Comparison of ENCODE assay signal across 10 mouse cellular contexts in genomic region chr8:125198420-125199196, GRCm38 (mm10).
A peak's percentile ranks its signal among the peaks of the same experiment; 100 is the strongest.
DNase-seq lines count a peak whose midpoint lies in the region; ATAC-seq lines count a peak whose summit lies in the region.
"Had no signal": no experiment of that assay in that cellular context is flagged by ENCODE, and none has a peak within 500 bp of the region (broad histone marks: within the 10 kb centered on the region; RNA-seq: fewer than 3 reads in every experiment).

No protein-coding gene starts in this region.

- intact Hi-C loops in gastrocnemius, postnatal 14 days (cut with DNase I; ENCODE audit: low total_unique reads) = no loop called here

- no peaks in the 10 kb centered on the region for H3K9me3 ChIP-seq in hindbrain, embryonic 12.5 days (replicated peaks)
- H3K9me3 ChIP-seq in hindbrain, embryonic 16.5 days (ENCODE audit: control insufficient read depth, low read length) = no peaks in the 10 kb centered on the region
- no peaks in the 10 kb centered on the region for H3K9me3 ChIP-seq in embryonic facial prominence, embryonic 12.5 days
- no peaks in the 10 kb centered on the region for H3K9me3 ChIP-seq in hindbrain, embryonic 15.5 days
- no peaks in the 10 kb centered on the region for H3K9me3 ChIP-seq in limb, embryonic 15.5 days
- H3K9me3 ChIP-seq: midbrain, embryonic 12.5 days had no signal

- H3K36me3 ChIP-seq in hindbrain, embryonic 12.5 days = no peaks in the 10 kb centered on the region
- H3K36me3 ChIP-seq in hindbrain, embryonic 16.5 days (ENCODE audit: control insufficient read depth, insufficient read depth, low read length) = no peaks in the 10 kb centered on the region
- no peaks in the 10 kb centered on the region for H3K36me3 ChIP-seq in embryonic facial prominence, embryonic 12.5 days
- no peaks in the 10 kb centered on the region for H3K36me3 ChIP-seq in hindbrain, embryonic 15.5 days
- no peaks in the 10 kb centered on the region for H3K36me3 ChIP-seq in limb, embryonic 15.5 days
- H3K36me3 ChIP-seq: midbrain, embryonic 12.5 days had no signal

- no peak overlapping the region for H3K9ac ChIP-seq in hindbrain, embryonic 12.5 days
- no peak overlapping the region for H3K9ac ChIP-seq in hindbrain, embryonic 16.5 days (ENCODE audit: low read depth, low read length)
- no peak overlapping the region for H3K9ac ChIP-seq in embryonic facial prominence, embryonic 12.5 days
- H3K9ac ChIP-seq in hindbrain, embryonic 15.5 days = no peak overlapping the region
- H3K9ac ChIP-seq in limb, embryonic 15.5 days = no peak overlapping the region
- H3K9ac ChIP-seq: midbrain, embryonic 12.5 days had no signal

- ATAC-seq in hindbrain, embryonic 12.5 days (ENCODE audit: low FRiP score) = no peak
- ATAC-seq in hindbrain, embryonic 16.5 days = no peak
- ATAC-seq in embryonic facial prominence, embryonic 12.5 days (ENCODE audit: insufficient number of reproducible peaks, insufficient read depth, low FRiP score, low TSS enrichment) = no peak
- no peak for ATAC-seq in hindbrain, embryonic 15.5 days (ENCODE audit: low FRiP score, low read depth)
- ATAC-seq in limb, embryonic 15.5 days (ENCODE audit: insufficient number of reproducible peaks, low FRiP score, low TSS enrichment, low read depth) = peak; percentile 15; the same call in 1 of the 2 replicates

- H3K27me3 ChIP-seq in hindbrain, embryonic 12.5 days = 0 out of 2 replicates have a peak, but pooled peaks cover 3% of the 10 kb centered on the region
- no peaks in the 10 kb centered on the region for H3K27me3 ChIP-seq in hindbrain, embryonic 16.5 days (replicated peaks; ENCODE audit: control insufficient read depth, insufficient read depth, low read length)
- H3K27me3 ChIP-seq in embryonic facial prominence, embryonic 12.5 days = peaks cover 5% of the 10 kb centered on the region
- no peaks in the 10 kb centered on the region for H3K27me3 ChIP-seq in hindbrain, embryonic 15.5 days
- peaks cover 8% of the 10 kb centered on the region; the same call in 1 of the 2 replicates for H3K27me3 ChIP-seq in limb, embryonic 15.5 days

- H3K27ac ChIP-seq in hindbrain, embryonic 12.5 days = 0 out of 2 replicates have a peak overlapping the region, but pooled peaks have one; percentile 44
- no peak overlapping the region for H3K27ac ChIP-seq in hindbrain, embryonic 16.5 days (ENCODE audit: low read depth, low read length)
- peak overlapping the region; percentile 50; the same call in 1 of the 2 replicates for H3K27ac ChIP-seq in embryonic facial prominence, embryonic 12.5 days
- H3K27ac ChIP-seq in hindbrain, embryonic 15.5 days (replicated peaks) = 0 out of 2 replicates have a peak overlapping the region, but pooled peaks have one; percentile 27
- no peak overlapping the region for H3K27ac ChIP-seq in limb, embryonic 15.5 days
- H3K27ac ChIP-seq: midbrain, embryonic 12.5 days had no signal

- H3K4me1 ChIP-seq in hindbrain, embryonic 12.5 days = peaks cover 33% of the 10 kb centered on the region
- H3K4me1 ChIP-seq in hindbrain, embryonic 16.5 days (ENCODE audit: control insufficient read depth, insufficient read depth, low read depth, low read length) = peaks cover 7% of the 10 kb centered on the region
- H3K4me1 ChIP-seq in embryonic facial prominence, embryonic 12.5 days = peaks cover 49% of the 10 kb centered on the region
- peaks cover 23% of the 10 kb centered on the region for H3K4me1 ChIP-seq in hindbrain, embryonic 15.5 days (replicated peaks)
- H3K4me1 ChIP-seq in limb, embryonic 15.5 days = peaks cover 12% of the 10 kb centered on the region; the same call in 1 of the 2 replicates

- no peak overlapping the region for H3K4me2 ChIP-seq in hindbrain, embryonic 12.5 days (replicated peaks)
- H3K4me2 ChIP-seq in hindbrain, embryonic 16.5 days (ENCODE audit: low read length) = no peak overlapping the region
- H3K4me2 ChIP-seq in embryonic facial prominence, embryonic 12.5 days (replicated peaks) = no peak overlapping the region
- no peak overlapping the region for H3K4me2 ChIP-seq in hindbrain, embryonic 15.5 days
- no peak overlapping the region for H3K4me2 ChIP-seq in limb, embryonic 15.5 days
- H3K4me2 ChIP-seq: midbrain, embryonic 12.5 days had no signal

- no peak overlapping the region for H3K4me3 ChIP-seq in hindbrain, embryonic 12.5 days
- H3K4me3 ChIP-seq in hindbrain, embryonic 16.5 days (ENCODE audit: low read length) = no peak overlapping the region
- no peak overlapping the region for H3K4me3 ChIP-seq in embryonic facial prominence, embryonic 12.5 days
- no peak overlapping the region for H3K4me3 ChIP-seq in hindbrain, embryonic 15.5 days
- no peak overlapping the region for H3K4me3 ChIP-seq in limb, embryonic 15.5 days
- H3K4me3 ChIP-seq: erythroblast, embryonic 14.5 days; midbrain, embryonic 12.5 days had no signal

- WGBS in hindbrain, embryonic 12.5 days = 79% methylated on average over 9 of the region's 9 CpGs
- 76% methylated on average over 9 of the region's 9 CpGs for whole genome bisulfite sequencing in hindbrain, embryonic 16.5 days
- WGBS in embryonic facial prominence, embryonic 12.5 days = 65% methylated on average over 9 of the region's 9 CpGs
- 76% methylated on average over 9 of the region's 9 CpGs for WGBS in hindbrain, embryonic 15.5 days
- 71% methylated on average over 9 of the region's 9 CpGs for WGBS in limb, embryonic 15.5 days

- no peak for DNase-seq in gastrocnemius, postnatal 14 days
- DNase-seq in cerebellum, postnatal 36 days = no peak
- no peak for DNase-seq in frontal cortex, postnatal 14 days (ENCODE audit: low spot score in 2 of 2)

Comparison
In these comparisons a context has a peak if more than half of its experiments do, and no peak if none do; other contexts are left out.
1. H3K27ac ChIP-seq: peak in hindbrain, embryonic 12.5 days (single experiment), embryonic facial prominence, embryonic 12.5 days (single experiment) and hindbrain, embryonic 15.5 days (single experiment); none in hindbrain, embryonic 16.5 days (single experiment) and limb, embryonic 15.5 days (single experiment).